Mouse (Mus musculus): ENCODE data around the gene Ogfod2.

Gene Ogfod2

DNA sequence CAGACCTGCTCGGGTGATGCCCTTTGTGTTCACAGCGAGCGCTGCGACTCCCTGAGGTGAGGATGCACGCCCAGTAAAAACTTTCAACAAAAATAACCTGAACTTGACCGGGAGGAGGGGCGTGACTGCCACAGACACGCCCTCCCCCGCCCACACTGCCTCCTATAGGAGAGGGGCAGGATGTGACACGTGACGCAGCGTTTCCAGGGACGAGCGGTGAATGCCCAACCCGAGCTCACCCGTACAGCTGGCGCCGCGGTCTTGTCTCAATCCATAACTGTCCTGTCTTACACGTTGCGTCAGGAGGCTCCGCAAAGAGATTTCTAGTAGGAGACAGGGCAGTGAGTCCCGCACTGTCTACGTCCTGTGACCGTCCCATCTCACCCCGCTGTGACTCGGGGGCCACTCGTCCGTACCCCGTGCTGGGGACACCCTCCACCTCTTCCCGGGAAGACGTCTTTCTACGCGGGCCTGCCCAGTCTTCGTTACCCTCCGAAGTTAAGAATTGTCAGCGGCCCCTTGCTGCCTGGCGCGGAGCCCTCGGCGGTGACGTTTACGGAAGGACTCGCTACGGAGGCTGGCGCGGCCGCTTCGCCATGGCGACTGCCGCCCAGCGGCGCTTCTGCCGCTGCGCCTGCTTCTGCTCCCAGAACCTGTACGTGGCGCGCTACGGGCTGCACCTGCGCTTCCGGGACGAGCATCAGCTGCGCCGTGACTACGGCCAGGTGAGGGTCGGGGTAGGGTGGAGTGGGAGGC, at the start of gene Ogfod2:
Gene Ogfod2 (plus strand): TSS at position 556 of the 756 bp plus-strand sequence.
- WGBS: under 1% methylated on average over 66 of the region's 66 CpGs

GRCm38 (mm10) chr5:124069657-124070056, 42.4 kb upstream of the Ogfod2 start:
- 91% methylated on average over 3 of the region's 3 CpGs for WGBS

DNA sequence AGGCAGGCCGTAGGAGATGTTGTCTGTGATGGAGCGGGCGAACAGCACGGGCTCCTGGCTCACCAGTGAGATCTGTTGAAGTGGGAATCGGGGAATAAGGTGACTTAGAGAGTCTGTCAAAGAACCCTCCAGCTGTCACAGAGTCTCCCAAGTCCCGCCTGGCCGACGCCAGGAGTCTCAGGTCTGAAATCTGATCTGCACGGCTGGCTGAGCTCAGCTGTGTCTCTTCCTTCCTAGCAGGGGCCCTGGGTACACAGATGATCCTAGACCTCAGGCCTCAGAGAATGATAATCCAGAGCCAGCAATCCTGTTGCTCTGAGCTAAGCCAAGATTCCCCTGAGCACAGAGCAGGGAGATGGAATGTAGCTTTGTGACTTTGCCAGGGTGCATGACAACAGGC, 38.4 kb upstream of the Ogfod2 start:
- 84% methylated on average over 9 of the region's 9 CpGs for WGBS

DNA sequence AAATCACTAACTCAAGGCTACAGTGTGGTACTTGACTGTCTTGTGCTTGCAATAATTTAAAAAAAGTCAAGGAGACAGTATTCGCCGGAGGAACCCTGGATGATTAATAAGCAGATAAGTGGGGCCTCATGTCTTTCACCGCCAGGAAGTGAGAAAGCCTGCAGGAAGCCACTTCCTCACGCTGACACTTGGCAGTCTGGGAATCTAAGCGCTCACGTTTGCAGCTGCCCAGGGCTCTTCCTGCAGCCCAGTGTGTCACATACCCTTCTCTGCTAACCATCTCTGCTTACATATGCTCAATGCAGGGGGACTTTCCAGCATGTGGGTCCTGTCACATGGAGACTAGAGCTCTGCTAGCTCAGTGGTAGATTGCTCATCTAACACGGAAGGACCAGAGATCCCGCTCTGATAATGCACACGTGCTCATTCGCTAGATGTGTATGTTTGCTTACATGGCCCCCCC, 37.2 kb upstream of the Ogfod2 start:
- WGBS: 60% methylated on average over 10 of the region's 10 CpGs

GRCm38 (mm10) chr5:124075716-124076115, 36.4 kb upstream of the Ogfod2 start:
- 83% methylated on average over 9 of the region's 9 CpGs for WGBS

DNA sequence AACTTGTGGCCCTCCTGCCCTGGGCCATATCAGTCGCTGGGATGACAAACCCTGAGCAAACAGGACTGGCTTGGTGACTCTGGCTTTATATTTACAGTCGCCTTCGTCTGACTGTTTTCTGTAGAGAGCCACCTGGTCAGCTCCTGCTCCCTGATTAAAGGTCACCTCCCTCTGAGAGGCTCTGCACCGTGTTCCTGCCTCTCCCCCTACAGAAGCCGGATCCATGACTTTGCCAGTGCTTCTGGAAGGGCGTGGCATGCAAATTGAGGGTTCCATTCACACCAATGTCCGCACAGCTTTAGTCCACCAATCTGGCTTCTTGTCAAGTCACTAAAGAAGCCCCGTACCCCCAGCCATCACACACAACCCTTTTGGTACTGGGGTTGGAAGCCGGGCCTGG, 35.5 kb upstream of the Ogfod2 start:
- WGBS: 75% methylated on average over 9 of the region's 9 CpGs

DNA sequence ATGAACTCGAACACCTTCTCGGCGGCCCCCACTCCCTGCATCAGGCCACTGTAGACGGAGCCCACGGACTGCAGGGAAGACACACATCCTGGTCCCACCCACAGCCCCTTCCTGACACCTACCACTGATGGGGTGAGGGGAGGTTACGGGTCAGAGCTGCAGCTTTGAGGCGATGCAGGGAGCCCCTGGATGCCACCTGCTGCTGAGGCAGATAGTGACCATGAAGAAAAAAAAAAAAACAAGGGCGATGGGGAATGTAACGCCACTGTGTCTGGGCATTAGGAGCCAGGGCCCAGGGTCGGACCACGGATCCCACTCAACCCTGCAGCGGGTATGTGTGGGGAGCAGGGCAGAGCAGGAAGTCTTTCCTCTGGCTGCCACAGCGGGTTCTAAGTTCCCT, 34.9 kb upstream of the Ogfod2 start:
- WGBS: 85% methylated on average over 13 of the region's 13 CpGs

DNA sequence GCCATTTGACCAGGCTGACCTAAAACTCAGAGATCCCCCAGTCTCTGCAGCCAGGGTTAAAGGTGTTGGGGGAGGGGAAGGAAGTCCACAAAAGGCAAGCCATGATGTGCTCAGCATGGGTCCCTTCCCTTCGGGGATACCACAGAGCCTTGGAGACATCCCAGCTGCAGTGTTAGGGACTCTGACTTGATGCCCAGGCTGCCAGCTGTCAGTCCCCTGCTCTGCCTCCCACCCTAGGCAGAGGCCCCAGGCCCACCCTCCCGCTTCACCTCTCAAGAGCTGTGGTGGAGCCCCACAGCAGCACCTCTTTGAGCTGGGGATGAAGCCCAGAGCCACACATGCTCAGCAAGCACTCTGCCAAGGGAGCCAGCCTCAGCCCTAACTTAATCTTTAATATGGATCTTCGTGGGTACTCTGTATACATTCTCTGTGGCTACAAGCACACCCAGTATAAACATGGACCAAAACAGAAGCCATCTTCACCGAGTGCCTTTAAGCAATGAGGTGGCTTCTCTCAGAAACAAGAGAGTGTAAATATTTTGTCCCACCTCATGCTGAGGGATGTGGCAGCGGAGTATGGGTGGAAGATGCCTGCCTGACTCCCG, 34.1 kb upstream of the Ogfod2 start:
- WGBS: 54% methylated on average over 6 of the region's 6 CpGs

GRCm38 (mm10) chr5:124078794-124079416, 33.2 kb upstream of the Ogfod2 start:
- whole genome bisulfite sequencing: 45% methylated on average over 9 of the region's 9 CpGs

DNA sequence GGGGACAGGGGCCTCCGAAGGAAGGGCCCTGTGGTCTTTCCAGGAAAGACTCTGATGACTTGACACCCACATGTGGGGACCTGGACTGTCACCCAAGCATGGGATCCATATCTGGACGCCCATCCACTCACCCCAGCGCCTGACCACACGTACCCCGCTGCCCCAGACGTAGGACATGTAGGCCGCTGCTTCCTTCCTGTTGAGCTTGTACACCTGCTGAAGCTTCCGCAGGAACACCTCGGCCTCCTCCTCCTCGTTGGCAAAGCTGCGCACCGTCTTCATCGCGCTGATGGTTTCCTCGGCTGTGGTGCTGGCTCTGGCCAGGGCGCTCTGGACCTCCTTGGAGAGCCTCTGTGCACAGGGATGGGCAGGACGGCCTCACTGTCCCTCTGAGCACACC, 32.2 kb upstream of the Ogfod2 start:
- WGBS: 89% methylated on average over 17 of the region's 17 CpGs

GRCm38 (mm10) chr5:124082447-124082846, 29.6 kb upstream of the Ogfod2 start:
- WGBS: 69% methylated on average over 10 of the region's 10 CpGs

- 86% methylated on average over 17 of the region's 17 CpGs for WGBS
These were observed 29.0 kb upstream of the Ogfod2 start for GRCm38 (mm10) chr5:124082941-124083688.

DNA sequence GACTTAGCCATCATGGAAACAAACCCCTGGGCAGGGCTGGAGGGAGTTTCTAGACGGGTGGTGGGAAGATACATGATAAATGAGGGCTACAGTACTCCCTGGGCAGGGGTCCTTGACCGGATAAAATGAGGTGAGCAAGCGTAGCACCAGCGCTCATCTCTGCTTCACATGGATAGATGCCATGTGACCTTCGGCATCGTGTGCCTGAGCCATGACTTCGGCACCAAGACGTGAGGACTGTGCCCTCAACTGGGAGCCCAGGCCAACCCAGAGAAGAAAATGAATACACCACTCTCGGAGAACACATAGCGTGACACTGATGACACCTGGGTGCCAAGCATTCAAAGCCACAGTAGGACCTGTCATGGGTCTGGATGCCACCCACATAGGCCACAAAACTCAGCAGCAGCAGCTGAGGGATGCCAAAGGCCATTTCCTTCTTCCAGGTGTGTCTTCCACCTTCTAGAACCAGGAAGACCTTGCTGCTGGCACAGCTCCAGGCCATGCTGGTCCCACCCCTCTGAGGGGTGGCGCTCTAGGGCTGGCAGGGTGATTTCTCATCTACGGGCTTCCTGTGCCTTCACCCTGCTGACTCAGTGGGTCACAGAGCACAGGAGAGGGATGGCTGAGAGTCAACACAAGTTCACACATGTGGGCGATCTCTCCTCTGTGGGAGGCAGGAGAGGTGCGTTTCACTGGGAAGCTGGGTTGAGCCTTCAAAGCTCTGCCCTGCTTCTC, 28.1 kb upstream of the Ogfod2 start:
- WGBS: 75% methylated on average over 14 of the region's 14 CpGs

DNA sequence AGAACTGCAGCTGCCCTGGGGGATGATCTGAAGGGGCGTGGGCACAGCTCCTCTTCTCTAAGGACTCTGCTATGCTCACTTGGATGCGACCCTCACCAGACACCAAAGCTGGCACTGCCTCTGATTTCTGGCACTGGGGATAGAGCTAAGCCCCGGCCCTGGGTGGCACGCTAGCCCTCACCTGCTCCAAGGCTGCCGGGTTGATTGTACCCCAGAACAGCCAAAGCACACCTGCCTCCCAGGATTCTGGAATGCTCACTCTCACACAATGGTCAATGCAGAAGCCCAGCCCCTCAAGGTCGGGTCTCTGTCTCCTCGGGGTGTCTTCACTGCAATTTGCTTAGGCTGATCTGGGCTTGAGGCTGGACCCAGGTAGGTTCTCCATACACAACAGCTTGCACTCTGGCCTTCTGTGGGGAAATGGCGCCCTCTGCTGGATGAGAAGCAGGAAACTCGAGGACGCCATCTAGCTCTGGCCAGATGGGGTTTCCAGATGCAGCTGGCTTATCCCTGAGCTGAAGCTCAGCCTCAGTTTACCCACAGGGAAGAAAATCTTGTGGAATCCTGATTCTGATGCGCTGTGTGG, 27.4 kb upstream of the Ogfod2 start:
- 34% methylated on average over 11 of the region's 11 CpGs for WGBS

DNA sequence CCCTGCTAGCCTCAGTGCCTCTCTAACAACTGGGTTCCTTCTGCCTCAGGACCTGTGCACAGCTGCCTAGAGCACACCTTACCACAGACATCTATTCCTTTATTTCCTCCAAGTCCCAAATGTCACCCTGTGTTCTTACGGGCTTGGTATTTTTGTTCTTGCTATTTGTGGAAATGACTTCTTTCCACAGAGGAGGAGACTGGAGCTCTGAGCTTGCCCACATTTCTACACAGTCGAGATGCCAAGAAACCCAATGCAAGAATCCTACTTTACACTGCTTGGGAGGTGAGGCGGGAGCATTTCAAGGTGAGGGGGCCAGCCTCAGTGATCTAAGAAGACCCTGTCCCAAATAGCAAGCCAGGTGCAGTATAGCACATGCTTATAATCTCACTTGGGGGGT, 26.6 kb upstream of the Ogfod2 start:
- WGBS: 40% methylated on average over 3 of the region's 3 CpGs

DNA sequence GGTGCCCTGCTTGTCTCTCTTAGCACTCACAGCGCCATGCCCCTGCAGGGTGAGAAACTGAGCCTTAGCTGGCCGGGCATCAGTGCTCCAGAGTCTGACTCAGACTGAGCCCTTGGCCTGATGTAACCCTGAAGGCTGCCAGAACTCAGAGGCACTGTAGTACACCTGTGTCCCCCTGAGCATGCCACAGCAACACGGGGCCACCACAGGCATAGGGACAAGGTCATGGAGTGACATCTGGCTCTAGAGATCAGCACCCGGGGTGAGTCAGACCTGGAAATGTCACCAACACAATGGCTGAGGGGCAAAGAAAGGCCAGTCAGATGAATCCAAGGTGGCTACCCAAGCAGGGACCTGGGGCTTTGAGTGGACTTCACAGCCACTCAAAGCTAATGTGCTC, 25.2 kb upstream of the Ogfod2 start:
- WGBS: 73% methylated on average over 4 of the region's 4 CpGs

DNA sequence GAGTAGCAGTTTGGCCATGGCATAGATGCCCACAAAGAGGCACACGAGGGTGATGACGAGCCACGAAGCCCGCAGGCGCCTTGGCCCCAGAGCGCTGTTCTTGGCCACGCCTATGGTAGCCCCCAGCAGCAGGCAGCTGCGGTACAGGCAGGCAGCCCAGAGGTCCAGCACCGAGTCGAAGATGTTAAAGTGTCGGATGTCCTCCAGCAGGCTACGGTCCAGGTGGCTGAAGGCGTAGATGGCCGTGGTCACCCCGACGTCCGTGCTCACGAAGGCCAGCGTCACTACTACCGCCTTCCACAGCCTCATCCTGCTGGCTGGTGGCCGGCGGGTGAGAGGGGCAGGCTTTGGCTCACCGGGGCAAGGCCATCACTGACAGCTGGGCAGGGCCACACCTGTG, 22.2 kb upstream of the Ogfod2 start:
- 91% methylated on average over 23 of the region's 23 CpGs for WGBS

- WGBS: 69% methylated on average over 9 of the region's 9 CpGs
These were observed 20.1 kb upstream of the Ogfod2 start for GRCm38 (mm10) chr5:124091951-124092406.

GRCm38 (mm10) chr5:124093120-124093794, 18.8 kb upstream of the Ogfod2 start:
- WGBS: 35% methylated on average over 11 of the region's 11 CpGs

DNA sequence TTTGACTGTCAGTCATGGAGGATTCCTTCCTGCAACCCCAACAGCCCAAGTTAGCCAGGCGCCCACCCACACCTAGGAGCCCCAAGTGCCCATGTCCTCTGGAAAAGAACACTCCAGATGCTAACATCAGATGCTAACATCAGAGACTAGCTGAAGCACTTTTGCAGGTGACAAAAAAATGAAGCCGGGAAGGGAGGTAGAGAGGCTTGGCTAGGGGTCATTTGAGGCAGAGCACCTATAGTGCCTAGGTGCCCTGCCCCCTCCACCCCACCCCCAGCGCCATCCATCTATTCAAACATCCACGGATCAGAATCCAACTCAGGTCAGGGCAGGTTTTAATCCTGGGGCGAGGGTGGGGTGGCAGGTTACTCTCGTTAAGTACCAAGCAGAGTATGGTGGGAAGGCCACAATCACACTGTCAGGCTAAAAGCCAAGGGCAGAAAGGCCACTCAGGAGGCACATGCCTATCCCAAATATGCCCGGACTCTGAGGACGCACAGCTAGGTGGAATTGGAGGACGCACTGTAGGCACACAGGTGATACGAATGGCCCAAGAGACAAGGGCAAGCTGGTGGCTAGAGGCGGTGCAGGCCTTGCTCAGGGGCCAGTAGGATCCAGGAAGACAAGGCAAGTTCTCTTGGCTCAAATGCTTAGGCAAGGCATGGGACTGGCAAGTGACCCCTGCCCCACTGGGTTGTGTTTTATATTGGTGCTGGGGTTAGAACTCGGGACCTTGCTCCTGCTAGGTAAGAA, 18.1 kb upstream of the Ogfod2 start:
- 66% methylated on average over 12 of the region's 12 CpGs for WGBS

Measured in cerebral cortex, adult 2 months (tissue).